Mouse (Mus musculus) small intestine, adult 2 months (tissue): ENCODE data around the gene Lrrc1.

Experiments used
- CTCF ChIP-seq: fragments of 200-500 bp; IDR thresholded peaks from 2 replicates; pipeline ENCODE4 v1.5.1; 2012; ENCODE audit warnings: low read depth, mild to moderate bottlenecking, control low read depth, inconsistent platforms, low read length, moderate library complexity, mixed read lengths; ENCODE audit not compliant: insufficient replicate concordance, insufficient read length; ENCODE audit errors: extremely low read depth
- POLR2A ChIP-seq: fragments of 200-500 bp; IDR thresholded peaks from 2 replicates; pipeline ENCODE4 v1.6.1; 2012; ENCODE audit warnings: low read depth, mild to moderate bottlenecking, control low read depth, inconsistent platforms, low read length, moderate library complexity

DNA sequence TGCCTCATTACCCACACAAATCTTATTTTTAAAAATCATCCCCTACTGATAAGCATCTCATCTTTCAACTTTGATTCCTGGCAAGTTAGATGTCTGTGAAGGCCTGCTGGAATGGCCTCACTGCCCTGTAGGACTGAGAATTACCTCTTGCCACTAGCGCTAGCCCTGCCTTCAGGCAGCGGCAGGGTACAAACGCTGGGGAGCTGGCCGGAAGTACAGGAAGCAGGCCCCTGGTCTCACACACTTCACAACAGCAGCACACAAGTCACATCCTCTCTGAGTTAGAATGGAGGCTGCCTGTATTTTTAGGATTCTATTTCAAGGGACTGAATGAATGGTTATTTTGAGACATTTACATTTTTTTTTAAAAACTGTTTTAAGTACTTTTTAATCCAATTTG, 81.5 kb downstream of the Lrrc1 start:
- TF ChIP-seq CTCF: no peak
- no peak for TF ChIP-seq POLR2A
